In genomic region chr11:69171626-69172025, GRCm38 (mm10) we compare ENCODE assay signal across 9 mouse cellular contexts. TPM values are rescaled to one million over a fixed set of nuclear protein-coding genes. Genes with fewer than 3 reads are reported as not detected.
A peak's percentile ranks its signal among the peaks of the same experiment; 100 is the strongest.
DNase-seq lines count a peak whose midpoint lies in the region; ATAC-seq and TF ChIP-seq lines count a peak whose summit lies in the region.
"Had no signal": no experiment of that assay in that cellular context is flagged by ENCODE, and none has a peak within 500 bp of the region (broad histone marks: within the 10 kb centered on the region; RNA-seq: fewer than 3 reads in every experiment).

No protein-coding gene starts in this region.

- H3K27me3 ChIP-seq in G1E (ENCODE audit: insufficient read depth, low read length) = peaks cover 37% of the 10 kb centered on the region

- no peak for ATAC-seq in G1E (ENCODE audit: extremely low read depth, insufficient number of reproducible peaks, low FRiP score, poor library complexity, severe bottlenecking)
- no peak for ATAC-seq in inflammation-experienced regulatory T-cells, adult 6 months

- intact Hi-C loops in gastrocnemius, postnatal 14 days (cut with DNase I; ENCODE audit: low total_unique reads) = no loop called here
- intact Hi-C loops in left cerebral cortex, postnatal 14 days (cut with DNase I) = no loop called here

- DNase-seq in layer of hippocampus, adult 18-20 months (ENCODE audit: low spot score in 2 of 2) = peak; percentile 33 to 59
- DNase-seq in layer of hippocampus, adult 9-10 months (ENCODE audit: low spot score) = no peak
- peak; percentile 68 for DNase-seq in G1E (ENCODE audit: low spot score)
- peak; percentile 27 for DNase-seq in c-Kit-positive CD71-positive TER-119-negative erythroid progenitor cells, embryonic 14.5 days (ENCODE audit: low read depth)
- peak; percentile 92 for DNase-seq in gastrocnemius, postnatal 14 days
- peak; percentile 60 to 67 for DNase-seq in left cerebral cortex, postnatal 14 days (ENCODE audit: low spot score in 2 of 2)
- peak; percentile 76 for DNase-seq in ovary, postnatal 14 days (ENCODE audit: low spot score)

- peak; percentile 78 for TF ChIP-seq CTCF in G1E (IDR thresholded peaks at IDR 0.05; ENCODE audit: low read depth, low read length)

- H3K4me3 ChIP-seq in G1E (ENCODE audit: low read depth, low read length) = no peak overlapping the region

- H3K4me1 ChIP-seq in G1E (ENCODE audit: insufficient read depth, low read depth, low read length) = no peaks in the 10 kb centered on the region

- H3K9me3 ChIP-seq in G1E (replicated peaks) = no peaks in the 10 kb centered on the region

- H3K36me3 ChIP-seq in G1E (replicated peaks) = no peaks in the 10 kb centered on the region

RNA-seq across cellular contexts. Expression of gene Alox12b, which starts 14.8 kb away (rescaled TPM):
- total RNA-seq in layer of hippocampus, adult 18-20 months (2021) = 10 to 100 TPM; 10.7 to 18.4 TPM
- not detected in 2 replicates for total RNA-seq in G1E (2014; fragmentation: Nextera tagmentation)
- not detected in 2 replicates for total RNA-seq in G1E (2017)
- not detected in 2 replicates for polyA plus RNA-seq in G1E (2012)
- total RNA-seq in gastrocnemius, postnatal 14 days (2021) = not detected
- 1 to 10 TPM; 1.5 to 1.9 TPM for total RNA-seq in left cerebral cortex, postnatal 14 days (2021)
- polyA plus RNA-seq in inflammation-experienced regulatory T-cells, adult 6 months (2017; shearing (Covaris generic)) = not detected
- polyA plus RNA-seq: heart, embryonic 14.5 days had no signal

RNA-seq across cellular contexts. Expression of gene Alox8, which starts 26.0 kb away (rescaled TPM):
- total RNA-seq in layer of hippocampus, adult 18-20 months (2021) = 10 to 100 TPM in 1 of 2 experiments, 1 to 10 TPM in 1; 8.6 to 10.1 TPM
- total RNA-seq in G1E (2014; fragmentation: Nextera tagmentation) = not detected in 2 replicates
- total RNA-seq in G1E (2017) = 0.06 and 0.49 TPM in 2 replicates
- polyA plus RNA-seq in G1E (2012) = not detected in 2 replicates
- total RNA-seq in gastrocnemius, postnatal 14 days (2021) = not detected
- total RNA-seq in left cerebral cortex, postnatal 14 days (2021) = 1 to 10 TPM; 3.7 to 4.1 TPM
- 1 to 10 TPM; 3.7 to 5.0 (median 3.9) TPM for polyA plus RNA-seq in inflammation-experienced regulatory T-cells, adult 6 months (2017; shearing (Covaris generic))

RNA-seq across cellular contexts. Expression of gene Aloxe3, which starts 45.9 kb away (rescaled TPM):
- 1 to 10 TPM; 8.6 to 9.1 TPM for total RNA-seq in layer of hippocampus, adult 18-20 months (2021)
- total RNA-seq in G1E (2014; fragmentation: Nextera tagmentation) (1.3 TPM in 1 of 2 replicates, not detected in the other), G1E (2017) (0.16 TPM in 1 of 2 replicates, not detected in the other)
- polyA plus RNA-seq in G1E (2012) = 0.01 TPM in 1 of 2 replicates, not detected in the other
- total RNA-seq in gastrocnemius, postnatal 14 days (2021) = not detected
- total RNA-seq in left cerebral cortex, postnatal 14 days (2021) = 1 to 10 TPM; 3.7 to 5.7 TPM
- polyA plus RNA-seq in inflammation-experienced regulatory T-cells, adult 6 months (2017; shearing (Covaris generic)) = under 1 TPM in 1 of 3 experiments, not detected in 2; 0.13 TPM

RNA-seq across cellular contexts. Expression of gene 9130213A22Rik, which starts 49.2 kb away (rescaled TPM):
- total RNA-seq in layer of hippocampus, adult 18-20 months (2021) = 1 to 10 TPM; 1.3 to 1.6 TPM
- total RNA-seq in G1E (2014; fragmentation: Nextera tagmentation) (1.4 TPM in 2 replicates), G1E (2017) (0.17 and 0.82 TPM in 2 replicates)
- polyA plus RNA-seq in G1E (2012) = 0.10 and 0.25 TPM in 2 replicates
- total RNA-seq in gastrocnemius, postnatal 14 days (2021) = under 1 TPM in 1 of 2 experiments, not detected in 1; 0.18 TPM
- under 1 TPM; 0.27 to 0.51 TPM for total RNA-seq in left cerebral cortex, postnatal 14 days (2021)
- polyA plus RNA-seq in inflammation-experienced regulatory T-cells, adult 6 months (2017; shearing (Covaris generic)) = under 1 TPM in 1 of 3 experiments, not detected in 2; 0.63 TPM

RNA-seq across cellular contexts. Expression of gene Hes7, which starts 51.4 kb away (rescaled TPM):
- 1 to 10 TPM; 1.1 to 1.6 TPM for total RNA-seq in layer of hippocampus, adult 18-20 months (2021)
- total RNA-seq in G1E (2014; fragmentation: Nextera tagmentation) (0.53 TPM in 1 of 2 replicates, not detected in the other), G1E (2017) (0.22 TPM in 1 of 2 replicates, not detected in the other)
- polyA plus RNA-seq in G1E (2012) = 1.2 and 2.0 TPM in 2 replicates
- total RNA-seq in gastrocnemius, postnatal 14 days (2021) = under 1 TPM in 1 of 2 experiments, not detected in 1; 0.10 TPM
- under 1 TPM; 0.55 to 0.70 TPM for total RNA-seq in left cerebral cortex, postnatal 14 days (2021)
- polyA plus RNA-seq in inflammation-experienced regulatory T-cells, adult 6 months (2017; shearing (Covaris generic)) = not detected

Comparison
In these comparisons a context has a peak if more than half of its experiments do, and no peak if none do; other contexts are left out.
1. RNA of gene Alox12b, which starts 14.8 kb away (total RNA-seq): 10.7 to 18.4 TPM in layer of hippocampus, adult 18-20 months; 1.5 to 1.9 TPM in left cerebral cortex, postnatal 14 days, not detected in G1E and not detected in gastrocnemius, postnatal 14 days; every median in the first group is over 4 times any median in the second.